In the genomic region with DNA sequence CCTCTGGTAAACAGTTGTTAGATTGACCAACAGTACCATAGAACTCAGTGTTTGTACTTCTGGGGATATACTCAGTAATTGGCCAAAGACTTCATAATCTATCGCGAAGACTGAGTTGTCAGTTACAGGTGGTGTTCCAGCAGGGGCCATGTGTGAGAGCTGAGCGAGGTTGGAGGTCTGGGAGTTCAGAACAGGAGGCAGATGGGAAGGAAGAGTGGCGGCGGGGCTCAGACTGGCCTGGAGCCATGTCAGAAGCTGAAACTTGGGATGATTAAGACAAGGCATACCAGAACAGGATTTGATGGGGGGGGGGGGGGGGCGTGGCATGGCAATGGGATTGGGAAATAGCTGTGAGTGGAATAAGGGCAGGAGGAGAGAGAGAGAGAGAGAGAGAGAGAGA, we compare ENCODE assay signal across 26 mouse cellular contexts.
"Had no signal": no experiment of that assay in that cellular context is flagged by ENCODE, and none has a peak within 500 bp of the region (broad histone marks: within the 10 kb centered on the region; RNA-seq: fewer than 3 reads in every experiment).

No protein-coding gene starts in this region.

- H3K4me1 ChIP-seq: liver, embryonic 12.5 days had no signal

- H3K9ac ChIP-seq: heart, embryonic 13.5 days; heart, embryonic 15.5 days; hindbrain, embryonic 13.5 days; hindbrain, embryonic 15.5 days; kidney, embryonic 15.5 days; limb, embryonic 13.5 days; limb, embryonic 15.5 days; liver, embryonic 12.5 days; liver, embryonic 14.5 days had no signal

- H3K36me3 ChIP-seq: heart, embryonic 13.5 days; heart, embryonic 15.5 days; hindbrain, embryonic 13.5 days; hindbrain, embryonic 15.5 days; kidney, embryonic 15.5 days; limb, embryonic 13.5 days; limb, embryonic 15.5 days; liver, embryonic 12.5 days had no signal

- H3K27ac ChIP-seq: heart, adult 2 months; heart, embryonic 13.5 days; heart, embryonic 15.5 days; hindbrain, embryonic 13.5 days; hindbrain, embryonic 15.5 days; kidney, embryonic 15.5 days; kidney, postnatal 0 days; left cerebral cortex, adult 2 months; limb, embryonic 13.5 days; limb, embryonic 15.5 days; liver, embryonic 12.5 days; liver, embryonic 14.5 days had no signal

- H3K9me3 ChIP-seq: heart, embryonic 13.5 days; heart, embryonic 15.5 days; hindbrain, embryonic 13.5 days; hindbrain, embryonic 15.5 days; kidney, embryonic 15.5 days; limb, embryonic 13.5 days; limb, embryonic 15.5 days had no signal

- H3K27me3 ChIP-seq: heart, embryonic 13.5 days; heart, embryonic 15.5 days; hindbrain, embryonic 13.5 days; hindbrain, embryonic 15.5 days; kidney, embryonic 15.5 days; limb, embryonic 13.5 days; limb, embryonic 15.5 days; liver, embryonic 12.5 days had no signal

- H3K4me3 ChIP-seq: heart, adult 2 months; heart, embryonic 13.5 days; heart, embryonic 15.5 days; hindbrain, embryonic 13.5 days; hindbrain, embryonic 15.5 days; kidney, embryonic 15.5 days; left cerebral cortex, adult 2 months; limb, embryonic 13.5 days; limb, embryonic 15.5 days; liver, embryonic 12.5 days had no signal

- H3K4me2 ChIP-seq: heart, embryonic 11.5 days; heart, embryonic 13.5 days; heart, embryonic 15.5 days; hindbrain, embryonic 13.5 days; hindbrain, embryonic 15.5 days; kidney, embryonic 15.5 days; limb, embryonic 13.5 days; limb, embryonic 15.5 days; liver, embryonic 12.5 days had no signal

- ATAC-seq: intestine, embryonic 16.5 days; liver, embryonic 12.5 days had no signal

- DNase-seq: gastrocnemius, postnatal 14 days; gastrocnemius, postnatal 36 days; heart, adult 11 months; heart, adult 2 months; heart, postnatal 14 days; heart, postnatal 36 days; kidney, adult 11 months; kidney, adult 2 months; kidney, adult 9 months; kidney, postnatal 14 days; kidney, postnatal 36 days; layer of hippocampus, adult 9-11 months; layer of hippocampus, postnatal 36 days had no signal
